Mouse (Mus musculus) limb, embryonic 13.5 days (tissue): ENCODE results near the gene Vgll3. TPM values are rescaled to one million over a fixed set of nuclear protein-coding genes. Genes with fewer than 3 reads are reported as not detected.

Experiments
- ATAC-seq: fragments of 200-750 bp; cut with Nextera tagmentation; 2 replicates; pipeline ENCODE4 v1.8.0; 2017; ENCODE audit warnings: low read depth, moderate number of reproducible peaks, moderate TSS enrichment; ENCODE audit not compliant: low FRiP score
- H3K27ac ChIP-seq: fragments of 300-500 bp; sonication (generic); 2 replicates; pipeline ENCODE4 v1.5.1; 2015; ENCODE audit warnings: inconsistent platforms, mild to moderate bottlenecking, moderate library complexity
- H3K27me3 ChIP-seq: fragments of 300-500 bp; sonication (generic); 2 replicates; pipeline ENCODE4 v1.6.1; 2015; ENCODE audit warnings: mild to moderate bottlenecking, inconsistent platforms
- H3K36me3 ChIP-seq: fragments of 300-500 bp; sonication (generic); 2 replicates; pipeline ENCODE4 v1.6.1; 2015; ENCODE audit warnings: inconsistent platforms, mild to moderate bottlenecking, moderate library complexity
- H3K4me1 ChIP-seq: fragments of 300-500 bp; sonication (generic); 2 replicates; pipeline ENCODE4 v1.6.1; 2015; ENCODE audit warnings: inconsistent platforms
- H3K4me2 ChIP-seq: fragments of 300-500 bp; sonication (generic); replicated peaks from 2 replicates; pipeline ENCODE4 v1.6.1; 2015; ENCODE audit warnings: inconsistent platforms, mild to moderate bottlenecking, moderate library complexity
- H3K4me3 ChIP-seq: fragments of 300-500 bp; sonication (generic); 2 replicates; pipeline ENCODE4 v1.5.1; 2015; ENCODE audit warnings: moderate library complexity, mild to moderate bottlenecking, inconsistent platforms
- H3K9ac ChIP-seq: fragments of 300-500 bp; sonication (generic); 2 replicates; pipeline ENCODE4 v1.6.1; 2015; ENCODE audit warnings: mild to moderate bottlenecking, inconsistent platforms
- H3K9me3 ChIP-seq: fragments of 300-500 bp; sonication (generic); 2 replicates; pipeline ENCODE4 v1.6.1; 2016; ENCODE audit warnings: inconsistent platforms
- WGBS: fragments of 180-500 bp; shearing (Covaris S2); methylation state at CpG from one replicate; pipeline ENCODE4 v1.1.7; 2015; 5-methylcytosine and 5-hydroxymethylcytosine counted together
- polyA plus RNA-seq: library from polyadenylated mRNA; unstranded; fragments of >200 nt; fragmentation: Nextera tagmentation; extraction: Ambion mirVana; gene quantifications from 2 replicates; pipeline ENCODE4 v1.2.1, GENCODE M21; 2015

The Vgll3 gene
- 16.3 and 17.7 TPM in 2 replicates for polyA plus RNA-seq

- Histone ChIP-seq H3K4me3 (peak within 1 kb of the TSS; percentile 64), H3K36me3 (no peaks in the 10 kb centered on the region), H3K9ac (peak within 1 kb of the TSS; percentile 68), H3K9me3 (peaks cover 6% of the 10 kb centered on the region; the same call in 1 of the 2 replicates), H3K4me1 (0 out of 2 replicates have a peak, but pooled peaks cover 3% of the 10 kb centered on the region), H3K27ac (peak within 1 kb of the TSS; percentile 80), H3K27me3 (peaks cover 10% of the 10 kb centered on the region), H3K4me2 (peak within 1 kb of the TSS; percentile 94)
- peak; percentile 97 for ATAC-seq
- 0% methylated on average over 85 of the region's 86 CpGs for WGBS
Measured at GRCm38 (mm10) chr16:65814918-65815881, at the start of gene Vgll3. Gene Vgll3 (plus strand): TSS chr16:65815257.

- Histone ChIP-seq H3K4me2 (no peak overlapping the region), H3K4me1 (no peaks in the 10 kb centered on the region), H3K9me3 (no peaks in the 10 kb centered on the region), H3K36me3 (no peaks in the 10 kb centered on the region), H3K4me3 (no peak overlapping the region), H3K27ac (no peak overlapping the region), H3K27me3 (no peaks in the 10 kb centered on the region), H3K9ac (no peak overlapping the region)
- ATAC-seq = no peak
Measured at GRCm38 (mm10) chr16:65765976-65766375, 49.1 kb upstream of the Vgll3 start.

GRCm38 (mm10) chr16:65785959-65786358 lies 29.1 kb upstream of the Vgll3 start:
- H3K27me3 ChIP-seq = no peaks in the 10 kb centered on the region
- H3K27ac ChIP-seq = no peak overlapping the region
- ATAC-seq = no peak
- H3K9me3 ChIP-seq = no peaks in the 10 kb centered on the region
- H3K4me3 ChIP-seq = no peak overlapping the region
- no peak overlapping the region for H3K4me2 ChIP-seq
- H3K9ac ChIP-seq = no peak overlapping the region
- H3K4me1 ChIP-seq = no peaks in the 10 kb centered on the region
- 51% methylated on average over 1 of the region's 1 CpGs for WGBS
- no peaks in the 10 kb centered on the region for H3K36me3 ChIP-seq

- peaks cover 10% of the 10 kb centered on the region for H3K27me3 ChIP-seq
- peak overlapping the region; percentile 68 for H3K9ac ChIP-seq
- WGBS = 30% methylated on average over 3 of the region's 3 CpGs
- H3K36me3 ChIP-seq = no peaks in the 10 kb centered on the region
- 0 out of 2 replicates have a peak, but pooled peaks cover 3% of the 10 kb centered on the region for H3K4me1 ChIP-seq
- no peak for ATAC-seq
- peak overlapping the region; percentile 94 for H3K4me2 ChIP-seq
- peak overlapping the region; percentile 64 for H3K4me3 ChIP-seq
- H3K27ac ChIP-seq = 0 out of 2 replicates have a peak overlapping the region, but pooled peaks have one; percentile 80
- peaks cover 6% of the 10 kb centered on the region; the same call in 1 of the 2 replicates for H3K9me3 ChIP-seq
Measured at GRCm38 (mm10) chr16:65816059-65816458, 1.0 kb downstream of the Vgll3 start.

GRCm38 (mm10) chr16:65818779-65819178 lies 3.7 kb downstream of the Vgll3 start:
- Histone ChIP-seq H3K36me3 (no peaks in the 10 kb centered on the region), H3K27me3 (peaks cover 10% of the 10 kb centered on the region), H3K9ac (no peak overlapping the region), H3K4me1 (0 out of 2 replicates have a peak, but pooled peaks cover 3% of the 10 kb centered on the region), H3K4me2 (peak overlapping the region; percentile 19; the same call in 1 of the 2 replicates), H3K9me3 (no peaks in the 10 kb centered on the region), H3K4me3 (no peak overlapping the region), H3K27ac (no peak overlapping the region)
- 66% methylated on average over 8 of the region's 8 CpGs for WGBS
- ATAC-seq = no peak

GRCm38 (mm10) chr16:65820803-65821202 lies 5.7 kb downstream of the Vgll3 start:
- H3K27ac ChIP-seq = no peak overlapping the region
- no peak; the same call in 1 of the 2 replicates for ATAC-seq
- no peak overlapping the region for H3K9ac ChIP-seq
- no peaks in the 10 kb centered on the region for H3K4me1 ChIP-seq
- H3K36me3 ChIP-seq = no peaks in the 10 kb centered on the region
- 52% methylated on average over 2 of the region's 2 CpGs for WGBS
- no peaks in the 10 kb centered on the region for H3K9me3 ChIP-seq
- no peak overlapping the region for H3K4me3 ChIP-seq
- peaks cover 7% of the 10 kb centered on the region for H3K27me3 ChIP-seq
- H3K4me2 ChIP-seq = no peak overlapping the region

- ATAC-seq = no peak
- Histone ChIP-seq H3K27me3 (no peaks in the 10 kb centered on the region), H3K9me3 (no peaks in the 10 kb centered on the region), H3K4me1 (no peaks in the 10 kb centered on the region), H3K36me3 (no peaks in the 10 kb centered on the region), H3K9ac (no peak overlapping the region), H3K27ac (no peak overlapping the region), H3K4me3 (no peak overlapping the region), H3K4me2 (no peak overlapping the region)
- 83% methylated on average over 6 of the region's 6 CpGs for WGBS
Measured at GRCm38 (mm10) chr16:65823721-65824120, 8.7 kb downstream of the Vgll3 start.

- no peak overlapping the region for H3K9ac ChIP-seq
- H3K4me1 ChIP-seq = no peaks in the 10 kb centered on the region
- H3K27ac ChIP-seq = no peak overlapping the region
- H3K36me3 ChIP-seq = no peaks in the 10 kb centered on the region
- WGBS = 62% methylated on average over 9 of the region's 9 CpGs
- ATAC-seq = peak; percentile 54
- no peaks in the 10 kb centered on the region for H3K27me3 ChIP-seq
- no peaks in the 10 kb centered on the region for H3K9me3 ChIP-seq
- H3K4me2 ChIP-seq = no peak overlapping the region
- H3K4me3 ChIP-seq = no peak overlapping the region
Measured at GRCm38 (mm10) chr16:65828141-65828565, 13.1 kb downstream of the Vgll3 start.

GRCm38 (mm10) chr16:65829096-65829495 lies 14.0 kb downstream of the Vgll3 start:
- Histone ChIP-seq H3K4me2 (no peak overlapping the region), H3K27ac (no peak overlapping the region), H3K9me3 (no peaks in the 10 kb centered on the region), H3K36me3 (no peaks in the 10 kb centered on the region), H3K9ac (no peak overlapping the region), H3K27me3 (no peaks in the 10 kb centered on the region), H3K4me1 (no peaks in the 10 kb centered on the region), H3K4me3 (no peak overlapping the region)
- ATAC-seq = no peak
- 96% methylated on average over 6 of the region's 6 CpGs for WGBS

- no peaks in the 10 kb centered on the region for H3K9me3 ChIP-seq
- H3K4me3 ChIP-seq = no peak overlapping the region
- H3K36me3 ChIP-seq = peaks cover 3% of the 10 kb centered on the region; the same call in 1 of the 2 replicates
- H3K27ac ChIP-seq = no peak overlapping the region
- WGBS = 63% methylated on average over 3 of the region's 3 CpGs
- H3K4me1 ChIP-seq = peaks cover 5% of the 10 kb centered on the region; the same call in 1 of the 2 replicates
- no peaks in the 10 kb centered on the region for H3K27me3 ChIP-seq
- H3K4me2 ChIP-seq = no peak overlapping the region
- H3K9ac ChIP-seq = no peak overlapping the region
- ATAC-seq = no peak
Measured at GRCm38 (mm10) chr16:65834721-65835120, 19.7 kb downstream of the Vgll3 start.

- no peak overlapping the region for H3K9ac ChIP-seq
- no peaks in the 10 kb centered on the region for H3K4me1 ChIP-seq
- 51% methylated on average over 1 of the region's 1 CpGs for WGBS
- H3K36me3 ChIP-seq = no peaks in the 10 kb centered on the region
- no peaks in the 10 kb centered on the region for H3K9me3 ChIP-seq
- H3K27me3 ChIP-seq = no peaks in the 10 kb centered on the region
- no peak overlapping the region for H3K27ac ChIP-seq
- no peak overlapping the region for H3K4me3 ChIP-seq
- H3K4me2 ChIP-seq = no peak overlapping the region
- ATAC-seq = no peak
Measured at GRCm38 (mm10) chr16:65850126-65850525, 35.1 kb downstream of the Vgll3 start.

GRCm38 (mm10) chr16:65864471-65864870 lies 49.4 kb downstream of the Vgll3 start:
- Histone ChIP-seq H3K4me2 (no peak overlapping the region; the same call in 1 of the 2 replicates), H3K4me3 (no peak overlapping the region), H3K27me3 (no peaks in the 10 kb centered on the region), H3K4me1 (peaks cover 15% of the 10 kb centered on the region), H3K27ac (no peak overlapping the region), H3K36me3 (no peaks in the 10 kb centered on the region), H3K9ac (no peak overlapping the region), H3K9me3 (no peaks in the 10 kb centered on the region)
- ATAC-seq = peak; percentile 57; the same call in 1 of the 2 replicates
- 22% methylated on average over 5 of the region's 5 CpGs for WGBS
